Comparison of ENCODE assay signal across 18 mouse cellular contexts in genomic region chr2:166552657-166553056, GRCm38 (mm10).
DNase-seq lines count a peak whose midpoint lies in the region; ATAC-seq and TF ChIP-seq lines count a peak whose summit lies in the region.
"Had no signal": no experiment of that assay in that cellular context is flagged by ENCODE, and none has a peak within 500 bp of the region (broad histone marks: within the 10 kb centered on the region; RNA-seq: fewer than 3 reads in every experiment).

No protein-coding gene starts in this region.

- no peak for TF ChIP-seq CTCF in midbrain, postnatal 0 days (IDR thresholded peaks at IDR 0.05)
- TF ChIP-seq CTCF in gastrocnemius, adult 2 months (IDR thresholded peaks at IDR 0.05): no peak

- peaks cover 54% of the 10 kb centered on the region for H3K4me1 ChIP-seq in heart, embryonic 10.5 days
- peaks cover 43% of the 10 kb centered on the region for H3K4me1 ChIP-seq in midbrain, embryonic 12.5 days
- H3K4me1 ChIP-seq in midbrain, postnatal 0 days (ENCODE audit: insufficient read depth, low read length): no peaks in the 10 kb centered on the region
- peaks cover 32% of the 10 kb centered on the region for H3K4me1 ChIP-seq in midbrain, embryonic 15.5 days

- no peaks in the 10 kb centered on the region for H3K9me3 ChIP-seq in heart, embryonic 10.5 days
- H3K9me3 ChIP-seq in midbrain, embryonic 12.5 days: no peaks in the 10 kb centered on the region
- no peaks in the 10 kb centered on the region for H3K9me3 ChIP-seq in midbrain, postnatal 0 days (ENCODE audit: low read length)
- H3K9me3 ChIP-seq in midbrain, embryonic 15.5 days: no peaks in the 10 kb centered on the region
- H3K9me3 ChIP-seq: forebrain, embryonic 13.5 days had no signal

- peaks cover 13% of the 10 kb centered on the region for H3K27me3 ChIP-seq in heart, embryonic 10.5 days (ENCODE audit: insufficient read depth, poor library complexity, severe bottlenecking)
- peaks cover 16% of the 10 kb centered on the region for H3K27me3 ChIP-seq in midbrain, embryonic 12.5 days
- H3K27me3 ChIP-seq in midbrain, postnatal 0 days (ENCODE audit: insufficient read depth, low read length): no peaks in the 10 kb centered on the region
- H3K27me3 ChIP-seq in midbrain, embryonic 15.5 days (replicated peaks): 0 out of 2 replicates have a peak, but pooled peaks cover 5% of the 10 kb centered on the region
- H3K27me3 ChIP-seq: CH12.LX had no signal

- H3K27ac ChIP-seq in heart, embryonic 10.5 days: peak overlapping the region; percentile 72
- H3K27ac ChIP-seq in midbrain, embryonic 12.5 days (replicated peaks): peak overlapping the region; percentile 47
- H3K27ac ChIP-seq in midbrain, postnatal 0 days (ENCODE audit: low read depth, low read length): no peak overlapping the region
- H3K27ac ChIP-seq in midbrain, embryonic 15.5 days: 0 out of 2 replicates have a peak overlapping the region, but pooled peaks have one; percentile 17
- H3K27ac ChIP-seq in gastrocnemius, adult 2 months: no peak overlapping the region
- H3K27ac ChIP-seq: hindbrain, postnatal 0 days; kidney, postnatal 0 days; layer of hippocampus, adult 2 months had no signal

- H3K36me3 ChIP-seq in heart, embryonic 10.5 days: no peaks in the 10 kb centered on the region
- H3K36me3 ChIP-seq in midbrain, embryonic 12.5 days: no peaks in the 10 kb centered on the region
- H3K36me3 ChIP-seq in midbrain, postnatal 0 days (ENCODE audit: insufficient read depth, low read length): no peaks in the 10 kb centered on the region
- no peaks in the 10 kb centered on the region for H3K36me3 ChIP-seq in midbrain, embryonic 15.5 days (replicated peaks)

- intact Hi-C loops in gastrocnemius, adult 2 months (cut with DNase I): no loop called here

- no peak for ATAC-seq in midbrain, embryonic 12.5 days (ENCODE audit: low FRiP score, low read depth)
- no peak for ATAC-seq in midbrain, postnatal 0 days (ENCODE audit: low FRiP score)
- no peak for ATAC-seq in midbrain, embryonic 15.5 days (replicated peaks)
- ATAC-seq: forebrain, embryonic 13.5 days; hindbrain, postnatal 0 days had no signal

- WGBS in heart, embryonic 10.5 days: 57% methylated on average over 6 of the region's 6 CpGs
- WGBS in midbrain, embryonic 12.5 days: 34% methylated on average over 6 of the region's 6 CpGs
- 29% methylated on average over 6 of the region's 6 CpGs for WGBS in midbrain, postnatal 0 days
- WGBS in midbrain, embryonic 15.5 days: 24% methylated on average over 6 of the region's 6 CpGs

- no peak overlapping the region for H3K4me2 ChIP-seq in midbrain, embryonic 12.5 days (replicated peaks)
- no peak overlapping the region for H3K4me2 ChIP-seq in midbrain, postnatal 0 days (ENCODE audit: low read depth, low read length, poor library complexity, severe bottlenecking)
- H3K4me2 ChIP-seq in midbrain, embryonic 15.5 days: no peak overlapping the region
- H3K4me2 ChIP-seq: forebrain, embryonic 13.5 days had no signal

- H3K4me3 ChIP-seq in heart, embryonic 10.5 days: no peak overlapping the region
- no peak overlapping the region for H3K4me3 ChIP-seq in midbrain, embryonic 12.5 days
- no peak overlapping the region for H3K4me3 ChIP-seq in midbrain, postnatal 0 days (ENCODE audit: low read depth, low read length)
- no peak overlapping the region for H3K4me3 ChIP-seq in midbrain, embryonic 15.5 days
- no peak overlapping the region for H3K4me3 ChIP-seq in gastrocnemius, adult 2 months
- H3K4me3 ChIP-seq: forebrain, embryonic 13.5 days; layer of hippocampus, adult 2 months had no signal

- DNase-seq in heart, embryonic 10.5 days (ENCODE audit: low spot score): no peak
- no peak for DNase-seq in heart, postnatal 4 days
- no peak for DNase-seq in midbrain, postnatal 0 days (ENCODE audit: low spot score)
- peak; percentile 65 for DNase-seq in R1 (ENCODE audit: low read depth, low spot score)
- DNase-seq in right cerebral cortex, postnatal 25 days: no peak
- no peak for DNase-seq in gastrocnemius, adult 2 months
- DNase-seq: adrenal gland, postnatal 10 days; cerebellum, adult 11 months; heart, postnatal 14 days; layer of hippocampus, postnatal 36 days; liver had no signal

- H3K9ac ChIP-seq in midbrain, embryonic 12.5 days (replicated peaks): no peak overlapping the region
- no peak overlapping the region for H3K9ac ChIP-seq in midbrain, postnatal 0 days (replicated peaks; ENCODE audit: low read length, poor library complexity, severe bottlenecking)
- no peak overlapping the region for H3K9ac ChIP-seq in midbrain, embryonic 15.5 days
- H3K9ac ChIP-seq: forebrain, embryonic 13.5 days had no signal

Comparison
In these comparisons a context has a peak if more than half of its experiments do, and no peak if none do; other contexts are left out.
1. H3K27ac ChIP-seq: peak in heart, embryonic 10.5 days (single experiment), midbrain, embryonic 12.5 days (single experiment) and midbrain, embryonic 15.5 days (single experiment); none in midbrain, postnatal 0 days (single experiment) and gastrocnemius, adult 2 months (single experiment).